Mouse (Mus musculus): ENCODE data around the gene Aff3.

Aff3 gene

DNA sequence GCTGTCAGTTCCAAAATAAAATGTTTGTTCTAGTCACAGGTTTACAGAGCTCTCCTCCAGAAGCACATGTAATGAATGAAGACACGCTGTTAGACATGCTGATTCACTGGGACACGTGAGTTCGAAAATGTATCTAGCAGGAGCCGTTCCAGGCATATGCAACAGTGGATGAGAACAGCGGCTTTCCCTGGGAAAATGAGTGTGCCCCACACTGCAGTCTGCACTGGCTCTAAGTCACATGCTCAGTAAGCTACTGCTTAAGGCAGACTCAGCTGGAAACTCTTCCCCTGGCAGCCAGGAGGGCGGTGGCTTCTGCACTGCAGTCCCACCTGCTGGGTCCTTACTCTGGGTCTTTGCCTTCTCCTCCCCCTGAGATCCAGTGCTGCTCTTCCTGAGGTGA is 271.2 kb downstream of the Aff3 start:
- DNase-seq (ENCODE audit: extremely low spot score, low spot score): no peak

DNA sequence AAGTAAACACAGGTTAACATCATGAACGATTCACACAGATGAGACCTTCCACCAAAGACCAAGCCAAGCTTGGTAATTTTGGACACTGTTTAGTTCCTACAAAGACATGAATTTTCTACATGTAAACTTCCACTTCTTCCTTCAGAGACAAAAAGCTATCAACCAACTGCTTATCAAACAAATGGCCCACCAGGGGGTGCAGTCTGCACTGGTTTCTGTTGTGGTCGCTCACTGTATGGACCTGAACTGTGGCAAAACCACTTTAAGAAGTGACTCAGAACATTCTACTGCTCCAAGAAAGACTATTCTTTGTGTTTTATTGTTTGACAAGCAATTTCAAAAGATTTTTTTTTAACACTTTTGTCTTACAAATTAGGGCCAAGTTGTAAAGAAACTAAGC is 271.8 kb downstream of the Aff3 start:
- DNase-seq (ENCODE audit: extremely low spot score, low spot score): no peak

GRCm38 (mm10) chr1:38390886-38391249 is 273.9 kb downstream of the Aff3 start:
- no peak for DNase-seq (ENCODE audit: extremely low spot score, low spot score)

- no peak for DNase-seq (ENCODE audit: extremely low spot score, low spot score)
Observed at GRCm38 (mm10) chr1:38390235-38390885, 274.4 kb downstream of the Aff3 start.

DNA sequence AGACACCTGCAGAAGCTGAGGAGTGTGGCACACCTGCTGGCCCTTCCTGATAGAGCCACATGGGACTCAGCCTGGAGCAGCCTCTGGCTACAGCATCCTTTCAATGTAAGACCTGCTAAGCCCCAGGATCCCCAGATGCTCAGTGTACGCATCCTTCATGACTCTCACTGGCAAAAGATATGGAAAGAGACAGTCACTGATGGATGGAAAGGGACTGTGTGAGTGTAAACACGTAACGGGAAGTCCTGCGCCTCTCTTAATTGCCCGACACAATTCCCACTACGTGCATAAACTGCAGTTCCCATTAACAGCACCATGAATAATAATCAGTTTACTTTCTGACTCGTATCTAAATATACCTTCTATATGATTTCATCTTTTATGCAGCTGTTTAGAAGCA is 275.2 kb downstream of the Aff3 start:
- no peak for DNase-seq (ENCODE audit: extremely low spot score, low spot score)

- no peak for DNase-seq (ENCODE audit: extremely low spot score, low spot score)
Observed at GRCm38 (mm10) chr1:38388466-38388865, 276.3 kb downstream of the Aff3 start.

GRCm38 (mm10) chr1:38387438-38387837 is 277.3 kb downstream of the Aff3 start:
- DNase-seq (ENCODE audit: extremely low spot score, low spot score): no peak

DNA sequence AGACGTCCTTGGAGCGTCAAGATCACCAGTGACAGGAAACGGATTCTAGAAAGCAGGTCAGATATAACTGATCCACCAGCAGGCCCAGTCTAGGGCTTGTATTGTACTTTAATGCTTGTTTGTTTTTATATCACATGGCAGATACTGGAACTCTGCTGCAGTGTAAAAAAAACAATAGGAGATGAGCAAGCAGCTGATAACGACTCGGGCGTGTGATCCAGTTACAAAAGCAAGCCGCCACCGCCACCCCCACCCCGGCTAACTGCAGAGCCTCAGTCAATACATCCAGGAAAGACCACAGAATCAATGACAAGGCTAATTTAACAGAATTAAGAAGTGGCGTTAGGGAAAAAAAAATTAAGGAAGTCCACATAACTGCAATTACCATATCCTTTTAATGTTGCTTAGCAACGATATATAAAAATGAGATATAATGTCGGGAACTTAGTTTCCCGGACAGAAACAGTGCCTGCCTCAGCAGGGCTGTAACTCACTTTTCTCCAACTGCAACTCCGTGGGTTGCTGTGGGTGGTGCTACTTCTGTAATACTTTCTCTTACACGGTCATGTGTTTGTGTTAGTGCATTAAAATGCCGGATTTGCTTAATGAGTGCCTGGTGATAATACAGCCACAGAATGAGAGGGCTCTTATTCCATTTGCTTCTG is 280.2 kb downstream of the Aff3 start:
- no peak for DNase-seq (ENCODE audit: extremely low spot score, low spot score)

- no peak for DNase-seq (ENCODE audit: extremely low spot score, low spot score)
Observed at GRCm38 (mm10) chr1:38384010-38384409, 280.7 kb downstream of the Aff3 start.

DNA sequence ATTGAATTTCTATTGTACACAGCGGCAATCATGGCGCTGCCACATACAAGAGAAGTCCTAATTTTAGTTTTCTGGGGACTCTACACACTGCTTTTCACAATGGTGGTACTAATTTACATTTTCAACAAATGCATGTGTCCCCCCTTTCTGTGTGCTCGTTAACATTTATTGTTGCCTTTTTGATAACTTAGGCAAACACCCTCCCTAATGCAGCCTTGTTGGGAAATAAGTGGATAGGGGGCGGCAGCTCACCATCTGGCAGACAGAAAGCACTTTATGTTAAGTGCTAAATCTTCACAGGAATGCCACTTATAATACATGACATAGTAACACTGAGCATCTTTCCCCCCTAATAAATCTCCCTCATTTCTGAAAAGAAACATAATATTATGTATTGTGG is 282.1 kb downstream of the Aff3 start:
- DNase-seq (ENCODE audit: extremely low spot score, low spot score): no peak

DNA sequence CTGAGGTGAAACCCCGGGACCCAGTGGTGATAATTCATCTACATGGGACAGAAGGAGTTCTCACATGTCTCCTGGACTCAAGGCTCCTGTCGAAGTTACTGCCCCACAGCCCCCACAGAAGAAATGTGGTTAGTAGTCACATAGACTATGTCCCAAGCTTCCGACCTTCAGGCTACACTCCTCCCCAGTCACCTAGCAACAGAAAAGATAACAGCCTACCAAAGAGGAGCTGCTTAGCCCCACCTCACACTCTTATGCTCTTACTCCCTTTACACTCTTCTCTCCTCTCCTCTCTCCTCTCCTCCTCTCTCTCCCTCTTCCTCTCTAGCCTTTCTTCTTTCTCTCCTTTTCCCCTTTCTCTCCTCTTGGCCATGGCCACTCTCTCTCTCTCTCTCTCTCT is 286.8 kb downstream of the Aff3 start:
- DNase-seq (ENCODE audit: extremely low spot score, low spot score): no peak

GRCm38 (mm10) chr1:38369166-38369565 is 295.6 kb downstream of the Aff3 start:
- DNase-seq (ENCODE audit: extremely low spot score, low spot score): no peak

DNA sequence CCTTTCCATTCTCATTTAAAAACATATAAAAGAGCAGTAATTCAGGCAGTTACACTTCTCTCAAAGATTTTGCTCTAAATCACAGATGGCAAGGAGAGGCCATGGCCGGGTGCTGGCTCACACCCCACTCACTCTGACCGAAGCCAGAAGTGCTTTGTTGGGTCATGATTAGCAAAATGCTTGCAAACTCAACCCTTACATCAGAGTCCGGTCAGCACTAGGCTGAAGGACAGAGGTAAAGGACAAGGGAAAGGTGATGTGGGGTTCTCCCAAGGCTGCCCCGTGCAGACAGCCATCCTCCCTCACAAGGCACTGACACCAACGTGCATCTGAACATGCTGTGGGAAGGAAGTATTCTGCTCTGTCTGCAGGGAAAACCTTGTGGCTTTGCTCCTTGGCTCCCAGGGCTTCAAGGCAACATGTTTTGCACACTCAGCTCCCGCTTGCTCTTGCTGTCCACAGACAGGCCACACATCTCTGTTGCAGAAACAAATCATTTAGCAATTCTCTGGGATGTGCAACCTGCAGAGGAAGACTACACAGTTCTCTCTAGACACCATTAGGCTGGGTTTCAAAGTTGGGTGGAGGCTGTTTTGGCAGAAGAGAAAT is 296.6 kb downstream of the Aff3 start:
- DNase-seq (ENCODE audit: extremely low spot score, low spot score): no peak

DNA sequence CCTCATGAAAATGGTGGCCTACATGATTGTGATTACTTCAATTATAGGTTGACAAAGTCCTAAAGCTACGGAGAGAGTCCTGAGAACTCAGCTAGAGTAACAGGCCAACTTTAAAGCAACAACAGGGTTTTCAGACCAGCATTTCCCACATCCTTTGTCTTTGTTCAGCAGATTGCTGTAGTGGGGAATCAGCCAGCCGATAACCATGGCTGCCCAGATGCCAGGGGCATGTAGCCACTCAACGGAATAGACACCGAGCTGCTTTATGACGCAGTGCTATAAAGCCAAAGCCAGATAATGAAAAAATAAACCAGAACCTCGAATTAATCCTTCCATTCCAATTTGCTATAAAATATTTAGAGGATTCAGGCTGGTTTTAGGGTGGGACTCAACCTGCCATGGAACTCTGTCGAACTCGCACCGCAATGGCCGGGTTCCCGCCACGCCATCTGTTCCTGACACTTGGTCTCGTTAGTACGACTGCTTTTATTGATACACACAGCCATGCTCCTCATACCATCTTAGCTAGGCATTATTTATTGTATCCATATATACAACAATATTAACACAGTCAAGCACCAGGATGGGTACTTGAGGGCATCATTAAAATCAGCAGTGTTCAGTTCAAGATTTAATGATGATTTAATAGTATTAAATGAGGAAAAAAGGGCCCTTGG is 297.2 kb downstream of the Aff3 start:
- no peak for DNase-seq (ENCODE audit: extremely low spot score, low spot score)

DNA sequence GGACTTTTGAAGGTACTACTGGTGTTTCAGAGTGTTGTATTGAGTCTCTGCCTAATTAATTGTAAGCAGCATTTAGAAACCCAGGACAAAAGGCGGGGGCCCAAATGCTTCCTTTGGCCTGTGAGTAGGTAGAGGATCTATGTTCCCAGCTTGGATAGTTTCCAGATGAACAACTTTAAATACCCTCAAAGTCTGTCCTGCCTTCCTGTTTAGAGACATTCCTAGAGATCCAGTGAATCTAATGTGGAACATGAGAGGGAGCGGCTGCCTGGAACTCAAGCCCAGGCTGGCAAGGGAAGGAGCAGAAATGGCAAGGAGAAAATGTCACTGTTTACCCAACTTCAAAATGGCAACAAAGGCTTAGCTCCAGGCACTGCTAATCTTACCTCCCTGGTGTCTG is 300.9 kb downstream of the Aff3 start:
- no peak for DNase-seq (ENCODE audit: extremely low spot score, low spot score)

- DNase-seq (ENCODE audit: extremely low spot score, low spot score): no peak
Observed at GRCm38 (mm10) chr1:38362275-38362674, 302.5 kb downstream of the Aff3 start.

GRCm38 (mm10) chr1:38358797-38359349 is 305.9 kb downstream of the Aff3 start:
- DNase-seq (ENCODE audit: extremely low spot score, low spot score): no peak

GRCm38 (mm10) chr1:38357933-38358796 is 306.6 kb downstream of the Aff3 start:
- no peak for DNase-seq (ENCODE audit: extremely low spot score, low spot score)

- no peak for DNase-seq (ENCODE audit: extremely low spot score, low spot score)
Observed at GRCm38 (mm10) chr1:38354585-38354984, 310.2 kb downstream of the Aff3 start.

- no peak for DNase-seq (ENCODE audit: extremely low spot score, low spot score)
Observed at GRCm38 (mm10) chr1:38347346-38347745, 317.4 kb downstream of the Aff3 start.

GRCm38 (mm10) chr1:38334206-38334605 is 330.5 kb downstream of the Aff3 start:
- DNase-seq (ENCODE audit: extremely low spot score, low spot score): no peak

Measured in neural tube, embryonic 10.5 days (tissue).